Mouse (Mus musculus): ENCODE data around the gene Btbd19.

DNA sequence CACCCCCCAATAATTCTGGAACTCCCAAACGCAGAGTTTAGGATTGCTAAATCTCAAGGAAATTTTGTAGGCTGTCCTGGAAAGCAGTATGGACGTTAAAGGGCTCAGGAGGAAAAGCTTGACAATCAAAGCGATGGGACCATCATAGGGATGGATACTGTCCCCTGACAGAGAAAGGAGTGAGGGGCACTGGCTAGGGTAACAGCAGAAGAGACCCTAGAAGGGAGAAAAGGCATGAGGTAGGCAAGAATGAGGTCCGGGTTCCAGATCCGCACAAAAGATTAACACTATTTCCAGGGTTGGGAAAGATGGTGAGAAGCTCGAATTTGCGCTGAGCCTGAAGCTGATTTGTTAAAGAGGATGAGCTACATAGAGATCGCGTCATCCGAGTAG lies 5.5 kb downstream of the Btbd19 start:
- TF ChIP-seq CTCF (IDR thresholded peaks at IDR 0.05; ENCODE audit: low read depth, low read length) (no peak), TAL1 (conservative IDR thresholded peaks at IDR 0.05; ENCODE audit: low read depth, low read length) (no peak)

All from G1E (cell line).